Mouse (Mus musculus) thymus, postnatal 25 days (tissue): ENCODE measurements around the gene Myh3.
"Not testable (repeated sequence)": the region's sequence is repeated elsewhere in the genome, so short reads cannot be mapped to it uniquely, and the experiment has no call there.

Experiments used
- DNase-seq: peaks from one replicate; pipeline ENCODE4 v3.0.0; 2022

The Myh3 gene

GRCm38 (mm10) chr11:67078888-67079287 is 788 bp downstream of the Myh3 start:
- DNase-seq: no peak

GRCm38 (mm10) chr11:67079740-67080139 is 1.6 kb downstream of the Myh3 start:
- no peak for DNase-seq

- DNase-seq: peak; percentile 37
Measured at GRCm38 (mm10) chr11:67080168-67080567, 2.1 kb downstream of the Myh3 start.

- no peak for DNase-seq
Measured at GRCm38 (mm10) chr11:67081125-67081649, 3.1 kb downstream of the Myh3 start.

GRCm38 (mm10) chr11:67082188-67082587 is 4.1 kb downstream of the Myh3 start:
- no peak for DNase-seq

- no peak for DNase-seq
Measured at GRCm38 (mm10) chr11:67082793-67083192, 4.7 kb downstream of the Myh3 start.

GRCm38 (mm10) chr11:67083239-67083638 is 5.1 kb downstream of the Myh3 start:
- DNase-seq: no peak

- no peak for DNase-seq
Measured at GRCm38 (mm10) chr11:67083712-67084340, 5.7 kb downstream of the Myh3 start.

GRCm38 (mm10) chr11:67085489-67085888 is 7.4 kb downstream of the Myh3 start:
- peak; percentile 61 for DNase-seq

GRCm38 (mm10) chr11:67086467-67087164 is 8.5 kb downstream of the Myh3 start:
- DNase-seq: no peak

- no peak for DNase-seq
Measured at GRCm38 (mm10) chr11:67087225-67087624, 9.1 kb downstream of the Myh3 start.

GRCm38 (mm10) chr11:67092354-67092753 is 14.3 kb downstream of the Myh3 start:
- not testable (repeated sequence) for DNase-seq

GRCm38 (mm10) chr11:67093201-67093600 is 15.1 kb downstream of the Myh3 start:
- DNase-seq: no peak

GRCm38 (mm10) chr11:67093652-67094051 is 15.6 kb downstream of the Myh3 start:
- no peak for DNase-seq

GRCm38 (mm10) chr11:67094470-67094869 is 16.4 kb downstream of the Myh3 start:
- DNase-seq: no peak

GRCm38 (mm10) chr11:67097709-67098108 is 19.6 kb downstream of the Myh3 start:
- no peak for DNase-seq

GRCm38 (mm10) chr11:67098427-67098826 is 20.3 kb downstream of the Myh3 start:
- no peak for DNase-seq

GRCm38 (mm10) chr11:67099241-67099640 is 21.1 kb downstream of the Myh3 start:
- DNase-seq: no peak

GRCm38 (mm10) chr11:67100169-67100568 is 22.1 kb downstream of the Myh3 start:
- peak; percentile 20 for DNase-seq

GRCm38 (mm10) chr11:67101713-67102112 is 23.6 kb downstream of the Myh3 start:
- DNase-seq: peak; percentile 34

GRCm38 (mm10) chr11:67103256-67103655 is 25.2 kb downstream of the Myh3 start:
- no peak for DNase-seq

GRCm38 (mm10) chr11:67104242-67104641 is 26.1 kb downstream of the Myh3 start:
- DNase-seq: no peak

- DNase-seq: no peak
Measured at GRCm38 (mm10) chr11:67104714-67105113, 26.6 kb downstream of the Myh3 start.

- DNase-seq: no peak
Measured at GRCm38 (mm10) chr11:67105689-67106088, 27.6 kb downstream of the Myh3 start.
